Mouse (Mus musculus): ENCODE results near the gene Rtbdn. TPM values are rescaled to one million over a fixed set of nuclear protein-coding genes. Genes with fewer than 3 reads are reported as not detected.
A peak's percentile ranks its signal among the peaks of the same experiment; 100 is the strongest.
"Not testable (repeated sequence)": the region's sequence is repeated elsewhere in the genome, so short reads cannot be mapped to it uniquely, and the experiment has no call there.

Rtbdn gene
- polyA plus RNA-seq, 1 experiment = 0.13 TPM

DNA sequence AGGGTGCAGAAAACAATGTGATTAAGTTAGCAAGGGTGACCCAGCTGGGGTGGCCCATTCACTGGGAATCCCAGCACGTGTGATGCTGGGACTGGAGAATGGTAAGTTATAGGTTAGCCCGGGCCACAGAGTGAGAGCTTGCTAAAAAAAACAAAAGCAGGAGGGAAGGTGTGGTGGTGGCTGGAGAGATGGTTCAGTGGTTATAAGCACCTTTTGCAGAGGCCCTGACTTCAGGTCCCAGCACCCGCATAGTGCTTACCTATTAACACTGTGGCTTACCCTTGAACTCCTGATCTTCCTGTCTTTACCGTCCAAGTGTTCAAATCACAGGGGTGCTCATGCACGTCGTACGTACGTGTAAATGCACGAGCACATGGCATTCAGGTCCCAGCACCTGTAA, 39.8 kb upstream of the Rtbdn start:
- DNase-seq = no peak
- no peak overlapping the region for H3K4me3 ChIP-seq (ENCODE audit: control insufficient read depth, insufficient read depth, low read length)
- H3K4me1 ChIP-seq (replicated peaks; ENCODE audit: control insufficient read depth, insufficient read depth, low read length) = peaks cover 24% of the 10 kb centered on the region
- H3K36me3 ChIP-seq (ENCODE audit: control insufficient read depth, insufficient read depth, low read length) = no peaks in the 10 kb centered on the region
- no peak overlapping the region for H3K27ac ChIP-seq (ENCODE audit: control insufficient read depth, insufficient read depth, low read length)
- TF ChIP-seq CTCF (IDR thresholded peaks at IDR 0.05; ENCODE audit: borderline replicate concordance, control insufficient read depth, extremely low read depth, insufficient read depth, low read length, poor library complexity) (no peak), POLR2A (IDR thresholded peaks at IDR 0.05; ENCODE audit: control insufficient read depth, extremely low read depth, insufficient read depth, low read length, poor library complexity) (no peak)
- H3K27me3 ChIP-seq (ENCODE audit: control insufficient read depth, insufficient read depth, low read length) = no peaks in the 10 kb centered on the region
- WGBS = 97% methylated on average over 9 of the region's 9 CpGs

DNA sequence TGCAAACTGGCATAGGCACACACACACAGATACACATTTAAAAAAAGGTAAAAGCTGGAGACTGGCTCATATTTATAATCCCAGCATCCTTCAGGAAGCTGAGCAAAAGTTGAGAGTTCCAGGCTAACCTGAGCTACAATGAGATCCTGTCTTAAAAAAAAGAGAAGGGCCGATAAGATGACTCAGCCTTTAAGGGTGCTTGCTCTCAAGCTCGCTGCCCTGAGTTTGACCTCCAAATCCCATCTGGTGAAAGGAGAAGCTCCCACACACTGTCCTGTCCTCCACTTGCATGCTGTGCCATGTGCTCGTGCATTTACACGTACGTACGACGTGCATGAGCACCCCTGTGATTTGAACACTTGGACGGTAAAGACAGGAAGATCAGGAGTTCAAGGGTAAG, 39.3 kb upstream of the Rtbdn start:
- H3K4me3 ChIP-seq (ENCODE audit: control insufficient read depth, insufficient read depth, low read length) = no peak overlapping the region
- no peaks in the 10 kb centered on the region for H3K27me3 ChIP-seq (ENCODE audit: control insufficient read depth, insufficient read depth, low read length)
- TF ChIP-seq POLR2A (IDR thresholded peaks at IDR 0.05; ENCODE audit: control insufficient read depth, extremely low read depth, insufficient read depth, low read length, poor library complexity) (no peak), CTCF (IDR thresholded peaks at IDR 0.05; ENCODE audit: borderline replicate concordance, control insufficient read depth, extremely low read depth, insufficient read depth, low read length, poor library complexity) (no peak)
- no peak for DNase-seq
- peaks cover 23% of the 10 kb centered on the region for H3K4me1 ChIP-seq (replicated peaks; ENCODE audit: control insufficient read depth, insufficient read depth, low read length)
- no peak overlapping the region for H3K27ac ChIP-seq (ENCODE audit: control insufficient read depth, insufficient read depth, low read length)
- no peaks in the 10 kb centered on the region for H3K36me3 ChIP-seq (ENCODE audit: control insufficient read depth, insufficient read depth, low read length)
- WGBS = 72% methylated on average over 8 of the region's 8 CpGs

DNA sequence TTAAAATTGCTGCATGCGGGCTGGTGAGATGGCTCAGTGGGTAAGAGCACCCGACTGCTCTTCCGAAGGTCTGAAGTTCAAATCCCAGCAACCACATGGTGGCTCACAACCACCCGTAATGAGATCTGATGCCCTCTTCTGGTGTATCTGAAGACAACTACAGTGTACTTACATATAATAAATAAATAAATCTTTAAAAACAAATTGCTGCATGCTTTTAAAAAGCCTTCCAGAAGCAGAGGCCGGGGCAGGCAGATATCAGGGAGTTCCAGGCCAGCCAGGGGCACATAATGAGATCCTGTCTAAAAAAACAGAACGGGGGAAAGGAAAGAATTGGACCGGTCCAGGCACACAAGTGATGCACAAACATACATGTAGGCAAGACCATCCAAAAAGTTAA, 38.8 kb upstream of the Rtbdn start:
- not testable (repeated sequence) for H3K36me3 ChIP-seq (ENCODE audit: control insufficient read depth, insufficient read depth, low read length); DNase-seq; H3K27me3 ChIP-seq (ENCODE audit: control insufficient read depth, insufficient read depth, low read length); H3K27ac ChIP-seq (ENCODE audit: control insufficient read depth, insufficient read depth, low read length); H3K4me3 ChIP-seq (ENCODE audit: control insufficient read depth, insufficient read depth, low read length)
- WGBS = 18% methylated on average over 7 of the region's 7 CpGs
- H3K4me1 ChIP-seq (replicated peaks; ENCODE audit: control insufficient read depth, insufficient read depth, low read length) = peaks cover 25% of the 10 kb centered on the region

- Histone ChIP-seq H3K4me3 (ENCODE audit: control insufficient read depth, insufficient read depth, low read length) (peak within 1 kb of the TSS; percentile 33), H3K4me1 (replicated peaks; ENCODE audit: control insufficient read depth, insufficient read depth, low read length) (peaks cover 23% of the 10 kb centered on the region), H3K27me3 (ENCODE audit: control insufficient read depth, insufficient read depth, low read length) (no peaks in the 10 kb centered on the region), H3K27ac (ENCODE audit: control insufficient read depth, insufficient read depth, low read length) (no peak within 1 kb of the TSS), H3K36me3 (ENCODE audit: control insufficient read depth, insufficient read depth, low read length) (no peaks in the 10 kb centered on the region)
- 1% methylated on average over 45 of the region's 45 CpGs for WGBS
- peak; percentile 81 for DNase-seq
- TF ChIP-seq POLR2A (IDR thresholded peaks at IDR 0.05; ENCODE audit: control insufficient read depth, extremely low read depth, insufficient read depth, low read length, poor library complexity) (no peak), CTCF (IDR thresholded peaks at IDR 0.05; ENCODE audit: borderline replicate concordance, control insufficient read depth, extremely low read depth, insufficient read depth, low read length, poor library complexity) (no peak)
Measured at GRCm38 (mm10) chr8:84908421-84909161, 38.2 kb upstream of the Rtbdn start, which contains the start of gene Dnase2a. Gene Dnase2a (plus strand): TSS chr8:84908560.

DNA sequence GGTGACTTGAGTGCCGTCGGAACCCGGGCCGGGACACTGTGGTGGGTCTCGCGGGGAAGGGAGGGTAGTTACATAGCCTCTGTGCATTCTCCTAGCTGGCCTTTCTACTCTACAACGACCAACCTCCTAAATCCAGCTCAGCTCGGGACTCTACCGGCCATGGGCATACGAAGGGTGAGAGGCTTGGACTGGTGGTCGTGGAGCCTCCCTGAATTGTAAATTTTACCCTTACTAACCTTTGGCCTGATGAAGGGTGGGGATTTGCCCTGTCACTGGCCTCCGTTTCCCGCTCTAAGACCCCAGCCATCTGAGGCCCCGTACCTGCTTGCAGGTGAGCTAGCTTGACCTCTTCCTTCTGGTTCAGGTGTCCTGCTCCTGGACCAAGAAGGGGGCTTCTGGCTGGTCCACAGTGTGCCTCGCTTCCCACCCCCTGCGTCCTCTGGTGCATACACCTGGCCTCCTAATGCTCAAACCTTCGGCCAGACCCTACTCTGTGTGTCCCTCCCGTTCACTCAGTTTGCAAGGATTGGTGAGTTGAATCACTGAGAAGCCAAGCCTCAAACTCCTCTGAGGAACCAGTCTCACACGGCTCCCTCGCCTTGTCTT, 37.5 kb upstream of the Rtbdn start:
- H3K4me3 ChIP-seq (ENCODE audit: control insufficient read depth, insufficient read depth, low read length) = peak overlapping the region; percentile 33
- no peak overlapping the region for H3K27ac ChIP-seq (ENCODE audit: control insufficient read depth, insufficient read depth, low read length)
- TF ChIP-seq CTCF (IDR thresholded peaks at IDR 0.05; ENCODE audit: borderline replicate concordance, control insufficient read depth, extremely low read depth, insufficient read depth, low read length, poor library complexity) = no peak
- no peak for TF ChIP-seq POLR2A (IDR thresholded peaks at IDR 0.05; ENCODE audit: control insufficient read depth, extremely low read depth, insufficient read depth, low read length, poor library complexity)
- peaks cover 23% of the 10 kb centered on the region for H3K4me1 ChIP-seq (replicated peaks; ENCODE audit: control insufficient read depth, insufficient read depth, low read length)
- no peaks in the 10 kb centered on the region for H3K27me3 ChIP-seq (ENCODE audit: control insufficient read depth, insufficient read depth, low read length)
- H3K36me3 ChIP-seq (ENCODE audit: control insufficient read depth, insufficient read depth, low read length) = no peaks in the 10 kb centered on the region
- WGBS = 53% methylated on average over 20 of the region's 20 CpGs
- DNase-seq = no peak

DNA sequence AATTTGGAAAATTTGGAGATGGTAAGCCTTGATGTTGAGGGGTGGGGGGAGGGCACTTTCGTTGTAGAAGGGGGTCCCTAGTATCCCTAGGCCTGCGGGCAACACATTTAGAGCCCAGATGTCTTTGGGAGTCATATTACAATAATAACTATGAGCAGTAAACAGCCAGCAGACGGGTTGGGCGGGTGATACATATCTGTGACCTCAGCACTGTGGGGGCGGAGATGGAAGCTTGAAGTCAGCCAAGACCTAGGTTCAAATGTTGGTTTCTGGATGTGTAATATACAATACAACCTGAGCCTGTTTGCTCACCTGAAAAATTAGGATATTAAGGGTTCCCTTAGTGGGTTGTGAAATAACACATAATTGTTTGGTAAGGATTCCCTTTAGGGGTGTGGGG, 36.8 kb upstream of the Rtbdn start:
- DNase-seq = no peak
- H3K4me1 ChIP-seq (replicated peaks; ENCODE audit: control insufficient read depth, insufficient read depth, low read length) = peaks cover 19% of the 10 kb centered on the region
- WGBS = 85% methylated on average over 5 of the region's 5 CpGs
- H3K27ac ChIP-seq (ENCODE audit: control insufficient read depth, insufficient read depth, low read length) = no peak overlapping the region
- TF ChIP-seq POLR2A (IDR thresholded peaks at IDR 0.05; ENCODE audit: control insufficient read depth, extremely low read depth, insufficient read depth, low read length, poor library complexity) (no peak), CTCF (IDR thresholded peaks at IDR 0.05; ENCODE audit: borderline replicate concordance, control insufficient read depth, extremely low read depth, insufficient read depth, low read length, poor library complexity) (no peak)
- H3K27me3 ChIP-seq (ENCODE audit: control insufficient read depth, insufficient read depth, low read length) = no peaks in the 10 kb centered on the region
- H3K4me3 ChIP-seq (ENCODE audit: control insufficient read depth, insufficient read depth, low read length) = no peak overlapping the region
- no peaks in the 10 kb centered on the region for H3K36me3 ChIP-seq (ENCODE audit: control insufficient read depth, insufficient read depth, low read length)

Data from thymus, adult 2 months (tissue).